10 mouse cellular contexts compared by ENCODE assay signal in the genomic region with DNA sequence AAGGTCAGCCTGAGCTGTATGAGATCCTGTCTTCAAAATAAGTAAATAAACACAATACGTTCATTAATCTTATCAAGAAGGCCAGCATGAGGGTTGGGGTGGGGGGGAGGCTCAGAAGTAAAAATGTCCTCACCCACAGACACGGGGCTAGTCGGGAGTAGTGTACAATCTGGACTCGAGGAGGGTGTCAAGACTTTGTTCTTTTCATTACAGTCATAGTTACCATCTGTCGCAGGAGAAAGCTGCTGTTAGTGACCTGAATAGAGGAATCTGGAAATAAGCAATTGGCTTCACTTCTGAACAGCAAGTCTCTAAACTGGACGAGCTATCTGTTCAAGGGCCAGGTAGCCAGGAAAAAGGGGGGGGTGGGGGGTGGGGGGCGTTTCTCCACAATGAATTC. TPM values are rescaled to one million over a fixed set of nuclear protein-coding genes. Genes with fewer than 3 reads are reported as not detected.
A peak's percentile ranks its signal among the peaks of the same experiment; 100 is the strongest.
DNase-seq lines count a peak whose midpoint lies in the region; ATAC-seq and TF ChIP-seq lines count a peak whose summit lies in the region.
"Had no signal": no experiment of that assay in that cellular context is flagged by ENCODE, and none has a peak within 500 bp of the region (broad histone marks: within the 10 kb centered on the region; RNA-seq: fewer than 3 reads in every experiment).

No protein-coding gene starts in this region.

- no peak for TF ChIP-seq CTCF in intestine, postnatal 0 days (IDR thresholded peaks at IDR 0.05; ENCODE audit: low read depth)

- peaks cover 18% of the 10 kb centered on the region for H3K4me1 ChIP-seq in heart, embryonic 16.5 days (ENCODE audit: control insufficient read depth, insufficient read depth, low read length)
- H3K4me1 ChIP-seq in embryonic facial prominence, embryonic 14.5 days (ENCODE audit: control insufficient read depth, insufficient read depth, low read length): peaks cover 17% of the 10 kb centered on the region
- H3K4me1 ChIP-seq in intestine, postnatal 0 days (replicated peaks; ENCODE audit: control insufficient read depth, insufficient read depth, low read length): 0 out of 2 replicates have a peak, but pooled peaks cover 5% of the 10 kb centered on the region
- H3K4me1 ChIP-seq in neural tube, embryonic 13.5 days (replicated peaks): peaks cover 30% of the 10 kb centered on the region

- H3K9ac ChIP-seq in heart, embryonic 16.5 days (ENCODE audit: low read length): no peak overlapping the region
- H3K9ac ChIP-seq in embryonic facial prominence, embryonic 14.5 days (ENCODE audit: low read depth, low read length): no peak overlapping the region
- H3K9ac ChIP-seq in intestine, postnatal 0 days (ENCODE audit: low read depth, low read length): peak overlapping the region; percentile 71; the same call in 1 of the 2 replicates
- peak overlapping the region; percentile 87 for H3K9ac ChIP-seq in neural tube, embryonic 13.5 days

- no peak for ATAC-seq in heart, embryonic 16.5 days (replicated peaks; ENCODE audit: extremely low read depth, insufficient read depth, low FRiP score)
- ATAC-seq in embryonic facial prominence, embryonic 14.5 days (ENCODE audit: low read depth): no peak
- ATAC-seq in intestine, postnatal 0 days: no peak
- no peak for ATAC-seq in neural tube, embryonic 13.5 days (ENCODE audit: low read depth)

- H3K9me3 ChIP-seq in heart, embryonic 16.5 days (replicated peaks; ENCODE audit: control insufficient read depth, low read length): no peaks in the 10 kb centered on the region
- H3K9me3 ChIP-seq in embryonic facial prominence, embryonic 14.5 days (ENCODE audit: control insufficient read depth, low read length): no peaks in the 10 kb centered on the region
- H3K9me3 ChIP-seq in intestine, postnatal 0 days (ENCODE audit: control insufficient read depth): no peaks in the 10 kb centered on the region
- H3K9me3 ChIP-seq in neural tube, embryonic 13.5 days: no peaks in the 10 kb centered on the region

- WGBS in heart, embryonic 16.5 days: 40% methylated on average over 7 of the region's 7 CpGs
- WGBS in embryonic facial prominence, embryonic 14.5 days: 44% methylated on average over 7 of the region's 7 CpGs
- 37% methylated on average over 7 of the region's 7 CpGs for WGBS in intestine, postnatal 0 days
- 40% methylated on average over 7 of the region's 7 CpGs for WGBS in neural tube, embryonic 13.5 days

- no peak overlapping the region for H3K4me3 ChIP-seq in heart, embryonic 16.5 days (ENCODE audit: low read length)
- peak overlapping the region; percentile 67 for H3K4me3 ChIP-seq in embryonic facial prominence, embryonic 14.5 days (ENCODE audit: low read depth, low read length)
- H3K4me3 ChIP-seq in intestine, postnatal 0 days (ENCODE audit: low read depth, low read length): peak overlapping the region; percentile 89; the same call in 1 of the 2 replicates
- peak overlapping the region; percentile 83 for H3K4me3 ChIP-seq in neural tube, embryonic 13.5 days

- no peaks in the 10 kb centered on the region for H3K27me3 ChIP-seq in heart, embryonic 16.5 days (ENCODE audit: control insufficient read depth, insufficient read depth, low read length)
- H3K27me3 ChIP-seq in embryonic facial prominence, embryonic 14.5 days (replicated peaks; ENCODE audit: control insufficient read depth, insufficient read depth, low read length): no peaks in the 10 kb centered on the region
- H3K27me3 ChIP-seq in intestine, postnatal 0 days (replicated peaks; ENCODE audit: control insufficient read depth, insufficient read depth, low read length): no peaks in the 10 kb centered on the region
- no peaks in the 10 kb centered on the region for H3K27me3 ChIP-seq in neural tube, embryonic 13.5 days

- peak overlapping the region; percentile 80 for H3K4me2 ChIP-seq in heart, embryonic 16.5 days (ENCODE audit: low read depth, low read length)
- H3K4me2 ChIP-seq in embryonic facial prominence, embryonic 14.5 days (ENCODE audit: low read depth, low read length): peak overlapping the region; percentile 93
- H3K4me2 ChIP-seq in intestine, postnatal 0 days (replicated peaks; ENCODE audit: low read depth): peak overlapping the region; percentile 96
- H3K4me2 ChIP-seq in neural tube, embryonic 13.5 days: peak overlapping the region; percentile 89

- no peak overlapping the region for H3K27ac ChIP-seq in heart, embryonic 16.5 days (ENCODE audit: low read length)
- H3K27ac ChIP-seq in embryonic facial prominence, embryonic 14.5 days (replicated peaks; ENCODE audit: low read depth, low read length): no peak overlapping the region
- H3K27ac ChIP-seq in intestine, postnatal 0 days (ENCODE audit: low read depth, low read length): no peak overlapping the region
- no peak overlapping the region for H3K27ac ChIP-seq in neural tube, embryonic 13.5 days (replicated peaks)

- no peak for DNase-seq in heart, adult 18-20 months
- DNase-seq in embryonic facial prominence, embryonic 14.5 days (ENCODE audit: low spot score): no peak
- no peak for DNase-seq in gastrocnemius, postnatal 14 days
- no peak for DNase-seq in testis, postnatal 14 days (ENCODE audit: low spot score)
- DNase-seq in lung, adult 18-20 months: no peak
- DNase-seq: adrenal gland, postnatal 10 days; kidney, adult 9 months had no signal

- intact Hi-C loops in gastrocnemius, postnatal 14 days (cut with DNase I; ENCODE audit: low total_unique reads): no loop called here

- H3K36me3 ChIP-seq in heart, embryonic 16.5 days (ENCODE audit: control insufficient read depth, insufficient read depth): no peaks in the 10 kb centered on the region
- no peaks in the 10 kb centered on the region for H3K36me3 ChIP-seq in embryonic facial prominence, embryonic 14.5 days (ENCODE audit: control insufficient read depth, insufficient read depth, low read length)
- no peaks in the 10 kb centered on the region for H3K36me3 ChIP-seq in intestine, postnatal 0 days (ENCODE audit: control insufficient read depth, insufficient read depth)
- H3K36me3 ChIP-seq in neural tube, embryonic 13.5 days: no peaks in the 10 kb centered on the region

RNA-seq across cellular contexts. Expression of a gene that starts 0.8 kb away (rescaled TPM):
- 8.6 and 8.9 TPM in 2 replicates for polyA plus RNA-seq in heart, embryonic 16.5 days (2015; fragmentation: Nextera tagmentation; extraction: Ambion mirVana)
- total RNA-seq in heart, adult 18-20 months (2021): 1 to 10 TPM; 4.3 to 5.1 TPM
- polyA plus RNA-seq in embryonic facial prominence, embryonic 14.5 days (2014; fragmentation: Nextera tagmentation; extraction: Ambion mirVana): 42.3 and 47.3 TPM in 2 replicates
- polyA plus RNA-seq in intestine, postnatal 0 days (2015; fragmentation: Nextera tagmentation; extraction: Ambion mirVana): 5.7 and 5.9 TPM in 2 replicates
- polyA plus RNA-seq in neural tube, embryonic 13.5 days (2015; fragmentation: Nextera tagmentation; extraction: Ambion mirVana): 9.1 and 11.5 TPM in 2 replicates
- total RNA-seq in gastrocnemius, postnatal 14 days (2021): 10 to 100 TPM in 1 of 2 experiments, 1 to 10 TPM in 1; 8.6 to 11.1 TPM

RNA-seq across cellular contexts. Expression of a gene that starts 23.1 kb away (rescaled TPM):
- not detected in 2 replicates for polyA plus RNA-seq in heart, embryonic 16.5 days (2015; fragmentation: Nextera tagmentation; extraction: Ambion mirVana)
- total RNA-seq in heart, adult 18-20 months (2021): not detected
- not detected in 2 replicates for polyA plus RNA-seq in embryonic facial prominence, embryonic 14.5 days (2014; fragmentation: Nextera tagmentation; extraction: Ambion mirVana)
- polyA plus RNA-seq in intestine, postnatal 0 days (2015; fragmentation: Nextera tagmentation; extraction: Ambion mirVana): not detected in 2 replicates
- not detected in 2 replicates for polyA plus RNA-seq in neural tube, embryonic 13.5 days (2015; fragmentation: Nextera tagmentation; extraction: Ambion mirVana)
- not detected for total RNA-seq in gastrocnemius, postnatal 14 days (2021)
- total RNA-seq: adrenal gland, postnatal 10 days had no signal

RNA-seq across cellular contexts. Expression of a gene that starts 34.5 kb away (rescaled TPM):
- polyA plus RNA-seq in heart, embryonic 16.5 days (2015; fragmentation: Nextera tagmentation; extraction: Ambion mirVana): not detected in 2 replicates
- not detected for total RNA-seq in heart, adult 18-20 months (2021)
- not detected in 2 replicates for polyA plus RNA-seq in embryonic facial prominence, embryonic 14.5 days (2014; fragmentation: Nextera tagmentation; extraction: Ambion mirVana)
- not detected in 2 replicates for polyA plus RNA-seq in intestine, postnatal 0 days (2015; fragmentation: Nextera tagmentation; extraction: Ambion mirVana)
- polyA plus RNA-seq in neural tube, embryonic 13.5 days (2015; fragmentation: Nextera tagmentation; extraction: Ambion mirVana): not detected in 2 replicates
- not detected for total RNA-seq in gastrocnemius, postnatal 14 days (2021)
- total RNA-seq: adrenal gland, postnatal 10 days had no signal

RNA-seq across cellular contexts. Expression of a gene that starts 50.8 kb away (rescaled TPM):
- not detected in 2 replicates for polyA plus RNA-seq in heart, embryonic 16.5 days (2015; fragmentation: Nextera tagmentation; extraction: Ambion mirVana)
- total RNA-seq in heart, adult 18-20 months (2021): not detected
- not detected in 2 replicates for polyA plus RNA-seq in embryonic facial prominence, embryonic 14.5 days (2014; fragmentation: Nextera tagmentation; extraction: Ambion mirVana)
- polyA plus RNA-seq in intestine, postnatal 0 days (2015; fragmentation: Nextera tagmentation; extraction: Ambion mirVana): not detected in 2 replicates
- polyA plus RNA-seq in neural tube, embryonic 13.5 days (2015; fragmentation: Nextera tagmentation; extraction: Ambion mirVana): not detected in 2 replicates
- not detected for total RNA-seq in gastrocnemius, postnatal 14 days (2021)
- total RNA-seq: adrenal gland, postnatal 10 days had no signal

Comparison
In these comparisons a context has a peak if more than half of its experiments do, and no peak if none do; other contexts are left out.
1. H3K9ac ChIP-seq: peak in intestine, postnatal 0 days (single experiment) and neural tube, embryonic 13.5 days (single experiment); none in heart, embryonic 16.5 days (single experiment) and embryonic facial prominence, embryonic 14.5 days (single experiment).
2. Peak in every context shown above with its lines, with median percentiles within 50 percentile points of each other: H3K4me2 ChIP-seq.